Mouse (Mus musculus) G1E (cell line): ENCODE measurements at regions not wholly inside any gene's neighbourhood (a gene's known extent, or its start where the extent isn't known, plus 50 kb on each side); places are given as distances from the start of the nearest gene placed in this dataset.
A peak's percentile ranks its signal among the peaks of the same experiment; 100 is the strongest.

Experiments used
- ATAC-seq: 2 replicates; pipeline ENCODE4 v1.8.0; 2016; ENCODE audit warnings: mild to moderate bottlenecking; ENCODE audit not compliant: insufficient number of reproducible peaks, poor library complexity, low FRiP score, severe bottlenecking; ENCODE audit errors: extremely low read depth
- DNase-seq: peaks from one replicate; pipeline ENCODE4 v3.0.0; 2012; ENCODE audit warnings: low spot score
- H3K27me3 ChIP-seq: 2 replicates; pipeline ENCODE4 v1.6.1; 2012; ENCODE audit warnings: mild to moderate bottlenecking, low read length, inconsistent platforms; ENCODE audit not compliant: insufficient read depth
- H3K36me3 ChIP-seq: replicated peaks from 2 replicates; pipeline ENCODE3; 2012; ENCODE audit warnings: mild to moderate bottlenecking, inconsistent platforms
- H3K4me1 ChIP-seq: 2 replicates; pipeline ENCODE4 v1.6.1; 2012; ENCODE audit warnings: low read depth, low read length, inconsistent platforms, mixed read lengths; ENCODE audit not compliant: insufficient read depth
- H3K4me3 ChIP-seq: 2 replicates; pipeline ENCODE4 v1.5.1; 2012; ENCODE audit warnings: low read depth, mild to moderate bottlenecking, inconsistent platforms, low read length, moderate library complexity, mixed read lengths
- H3K9me3 ChIP-seq: replicated peaks from 2 replicates; pipeline ENCODE4 v1.6.1; 2012; ENCODE audit warnings: inconsistent platforms
- CTCF ChIP-seq: IDR thresholded peaks from 2 replicates; pipeline ENCODE4 v1.5.1; 2012; ENCODE audit warnings: low read depth, low read length, inconsistent platforms, mixed read lengths
- GATA1 ChIP-seq: IDR thresholded peaks from 2 replicates; pipeline ENCODE4 v1.6.1; 2012; ENCODE audit warnings: borderline replicate concordance, low read length, inconsistent platforms, mixed read lengths
- GATA2 ChIP-seq: IDR thresholded peaks from 2 replicates; pipeline ENCODE4 v1.6.1; 2012; ENCODE audit warnings: low read depth, low read length, inconsistent platforms, borderline replicate concordance
- POLR2AphosphoS5 ChIP-seq: IDR thresholded peaks from 2 replicates; pipeline ENCODE4 v1.6.1; 2012; ENCODE audit warnings: low read depth, low read length, inconsistent platforms; ENCODE audit not compliant: insufficient replicate concordance
- TAL1 ChIP-seq: conservative IDR thresholded peaks from 2 replicates; pipeline ENCODE4 v1.6.1; 2012; ENCODE audit warnings: low read depth, low read length, inconsistent platforms, mixed read lengths

DNA sequence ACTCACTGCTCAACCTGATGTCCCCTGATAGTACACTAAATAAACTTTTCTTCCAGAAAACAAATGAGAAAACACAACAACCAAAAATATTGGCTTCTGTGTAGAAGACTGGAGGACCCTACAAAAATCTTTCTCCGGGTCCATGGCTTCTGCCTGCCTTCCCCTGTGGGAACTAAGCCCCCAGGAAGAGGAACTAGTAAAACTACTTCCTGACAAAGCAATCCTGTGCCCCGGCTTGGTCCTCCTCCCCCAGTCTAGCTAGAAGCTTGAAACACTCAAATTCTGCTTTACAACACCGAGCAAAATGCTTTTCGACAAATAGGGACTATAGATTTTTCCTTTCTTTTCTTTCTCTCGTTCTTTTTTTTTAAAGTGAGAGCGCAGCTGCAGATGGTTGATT, 51.3 kb upstream of the Mki67 start:
- no peak for TF ChIP-seq CTCF
- TF ChIP-seq GATA1: no peak
- no peak for TF ChIP-seq GATA2
- no peak for TF ChIP-seq POLR2AphosphoS5
- no peaks in the 10 kb centered on the region for H3K9me3 ChIP-seq
- H3K4me3 ChIP-seq: no peak overlapping the region
- H3K36me3 ChIP-seq: no peaks in the 10 kb centered on the region
- ATAC-seq: no peak
- DNase-seq: no peak
- H3K27me3 ChIP-seq: no peaks in the 10 kb centered on the region
- no peaks in the 10 kb centered on the region for H3K4me1 ChIP-seq

DNA sequence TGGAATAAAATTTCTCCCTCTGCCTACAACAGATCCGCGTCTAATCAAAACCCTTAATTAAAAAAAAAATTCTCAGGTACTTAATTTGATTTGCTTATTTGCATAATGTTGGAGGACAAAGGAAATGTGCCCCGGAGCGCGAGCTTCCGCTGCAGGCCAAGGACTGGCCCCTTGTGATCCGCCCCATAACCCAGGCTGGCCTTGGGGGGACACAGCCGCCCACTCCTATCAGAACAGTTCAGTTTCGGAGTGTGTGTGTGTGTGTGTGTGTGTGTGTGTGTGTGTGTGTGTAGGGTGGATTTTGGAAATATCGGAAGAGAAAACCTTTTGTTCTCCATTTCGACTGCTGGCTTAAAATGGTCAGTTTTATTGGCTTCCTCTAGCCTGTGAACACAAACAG, 51.9 kb upstream of the Mki67 start:
- no peak overlapping the region for H3K4me3 ChIP-seq
- no peaks in the 10 kb centered on the region for H3K9me3 ChIP-seq
- H3K4me1 ChIP-seq: no peaks in the 10 kb centered on the region
- no peaks in the 10 kb centered on the region for H3K27me3 ChIP-seq
- ATAC-seq (no peak), DNase-seq (no peak)
- TF ChIP-seq GATA1: no peak
- TF ChIP-seq GATA2: no peak
- TF ChIP-seq TAL1: no peak
- TF ChIP-seq POLR2AphosphoS5: no peak
- H3K36me3 ChIP-seq: no peaks in the 10 kb centered on the region

DNA sequence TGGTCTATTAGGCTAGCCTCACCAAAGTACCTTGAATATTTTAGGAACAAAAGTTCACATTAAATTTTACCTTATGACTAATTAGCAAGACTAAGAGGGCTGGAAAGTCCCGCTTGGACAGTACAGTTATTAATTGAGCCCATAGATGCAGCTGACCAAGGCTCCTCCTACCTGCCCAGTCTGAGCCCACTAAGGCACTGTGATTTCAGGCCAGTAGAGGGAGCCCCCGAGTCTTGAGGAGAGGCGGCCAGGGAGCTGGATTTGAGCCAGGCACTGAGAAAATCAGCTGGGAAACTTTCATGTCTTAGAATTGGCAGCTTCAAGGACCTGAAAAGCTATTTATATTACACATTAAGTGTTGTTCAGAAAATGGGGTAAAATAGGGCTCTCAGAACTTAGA, 52.4 kb upstream of the Mki67 start:
- Histone ChIP-seq H3K27me3 (no peaks in the 10 kb centered on the region), H3K4me1 (no peaks in the 10 kb centered on the region), H3K4me3 (no peak overlapping the region), H3K36me3 (no peaks in the 10 kb centered on the region), H3K9me3 (no peaks in the 10 kb centered on the region)
- ATAC-seq (peak; percentile 65), DNase-seq (peak; percentile 27)
- TF ChIP-seq CTCF: peak; percentile 33
- TF ChIP-seq TAL1: no peak

DNA sequence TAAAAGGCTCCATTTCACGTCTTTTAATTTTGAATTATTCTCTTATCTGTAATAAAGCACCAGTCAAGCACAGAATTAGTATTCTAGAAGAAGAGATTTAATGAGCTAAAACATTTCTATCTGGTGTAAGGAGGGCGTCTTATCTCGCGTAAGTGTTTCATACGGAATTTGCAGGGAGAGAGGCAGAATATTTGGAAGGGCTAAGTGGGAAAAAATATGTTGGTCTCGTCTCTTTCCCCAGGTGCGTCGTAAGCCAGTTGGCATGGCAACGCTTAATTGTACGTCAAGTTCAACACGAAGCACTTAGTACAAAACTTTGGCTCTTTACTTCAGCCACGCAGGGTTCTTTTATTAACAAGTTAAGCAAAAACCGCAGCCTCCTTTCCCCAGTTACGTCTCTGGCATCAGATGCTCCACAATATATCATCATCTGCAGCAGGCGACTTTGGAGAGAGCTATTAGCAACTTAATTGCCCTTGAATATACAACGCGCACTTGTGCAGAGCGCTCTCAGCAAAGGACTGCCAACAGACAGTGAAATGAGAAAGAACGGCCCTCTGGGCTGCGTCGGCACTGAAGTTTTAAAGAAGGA, 53.0 kb upstream of the Mki67 start:
- no peak for DNase-seq
- ATAC-seq: no peak
- H3K36me3 ChIP-seq: no peaks in the 10 kb centered on the region
- no peaks in the 10 kb centered on the region for H3K4me1 ChIP-seq
- H3K27me3 ChIP-seq: no peaks in the 10 kb centered on the region
- H3K4me3 ChIP-seq: no peak overlapping the region
- TF ChIP-seq GATA1 (no peak), TAL1 (no peak), CTCF (no peak), POLR2AphosphoS5 (no peak), GATA2 (no peak)
- H3K9me3 ChIP-seq: no peaks in the 10 kb centered on the region

DNA sequence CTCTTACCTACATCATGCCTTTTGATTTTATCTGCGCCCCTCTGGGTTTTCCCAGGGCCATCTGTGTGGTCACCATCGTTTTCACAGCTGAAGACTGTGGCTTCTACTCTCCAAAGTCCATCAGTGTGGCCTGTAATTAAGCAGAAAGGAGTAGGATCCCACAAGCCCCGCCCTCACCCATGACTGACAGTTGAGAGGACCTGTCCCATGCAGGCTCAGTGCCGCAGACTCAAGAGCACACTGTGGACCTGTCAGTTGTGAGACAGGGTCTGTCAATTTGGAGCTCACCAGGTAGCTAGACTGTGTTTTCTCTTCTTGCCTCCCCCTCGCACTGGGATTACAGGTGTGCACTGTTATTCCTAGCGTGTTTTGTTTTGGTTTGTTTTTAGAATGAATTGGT, 53.9 kb upstream of the Mki67 start:
- no peaks in the 10 kb centered on the region for H3K4me1 ChIP-seq
- DNase-seq: no peak
- no peak for ATAC-seq
- TF ChIP-seq CTCF (no peak), GATA2 (no peak), POLR2AphosphoS5 (no peak), GATA1 (no peak), TAL1 (no peak)
- no peaks in the 10 kb centered on the region for H3K27me3 ChIP-seq
- H3K36me3 ChIP-seq: no peaks in the 10 kb centered on the region
- no peak overlapping the region for H3K4me3 ChIP-seq
- H3K9me3 ChIP-seq: no peaks in the 10 kb centered on the region

DNA sequence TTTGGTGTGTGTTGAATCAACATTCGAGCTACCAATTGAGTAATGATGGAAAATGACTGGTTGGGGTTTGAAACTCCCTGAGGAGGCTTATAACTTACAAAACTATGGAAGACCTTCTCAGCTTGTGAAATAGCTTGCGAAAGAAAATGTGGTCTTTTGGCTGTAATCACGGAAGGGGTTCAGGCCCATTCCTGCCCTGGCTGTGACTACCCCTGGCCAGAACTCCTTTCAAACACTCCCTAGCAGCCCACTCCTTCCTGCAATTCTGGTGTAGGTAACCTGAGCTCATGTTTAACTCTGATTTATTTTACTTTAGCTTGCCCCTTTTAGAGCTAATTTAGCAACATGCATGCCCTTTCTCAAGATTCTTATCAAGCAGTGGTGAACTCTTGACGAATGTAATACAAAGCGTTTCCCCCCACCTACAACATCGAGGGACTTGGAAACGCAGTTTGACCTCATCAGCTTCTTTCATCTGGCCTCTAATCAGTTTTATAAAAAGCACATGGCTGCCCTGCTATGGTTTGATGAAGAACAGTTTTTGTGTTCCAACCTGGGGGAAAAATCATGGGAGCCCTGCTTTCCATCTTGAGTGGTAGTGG, 59.8 kb upstream of the Mki67 start:
- Histone ChIP-seq H3K27me3 (no peaks in the 10 kb centered on the region), H3K36me3 (no peaks in the 10 kb centered on the region), H3K4me3 (no peak overlapping the region), H3K9me3 (no peaks in the 10 kb centered on the region; the same call in none of the 2 replicates), H3K4me1 (no peaks in the 10 kb centered on the region)
- TF ChIP-seq TAL1: no peak
- TF ChIP-seq CTCF: no peak
- TF ChIP-seq GATA1: no peak
- TF ChIP-seq GATA2: no peak
- no peak for TF ChIP-seq POLR2AphosphoS5
- ATAC-seq: no peak
- DNase-seq: no peak
